Comparison of ENCODE assay signal across 17 mouse cellular contexts in genomic region chr1:178329017-178329416, GRCm38 (mm10).
"Had no signal": no experiment of that assay in that cellular context is flagged by ENCODE, and none has a peak within 500 bp of the region (broad histone marks: within the 10 kb centered on the region; RNA-seq: fewer than 3 reads in every experiment).

No protein-coding gene starts in this region.

- H3K4me3 ChIP-seq: lung, embryonic 15.5 days; midbrain, embryonic 10.5 days; midbrain, embryonic 12.5 days; myocyte; neural tube, embryonic 12.5 days had no signal

- H3K4me2 ChIP-seq: lung, embryonic 15.5 days; midbrain, embryonic 12.5 days; neural tube, embryonic 12.5 days had no signal

- H3K27me3 ChIP-seq: lung, embryonic 15.5 days; midbrain, embryonic 12.5 days; neural tube, embryonic 12.5 days had no signal

- ATAC-seq: lung, postnatal 0 days; midbrain, embryonic 16.5 days had no signal

- DNase-seq: lung, adult 2 months; lung, postnatal 4 days; midbrain, embryonic 14.5 days; right cerebral cortex, postnatal 14 days; right cerebral cortex, postnatal 4 days; spleen, adult 18-20 months; thymus, adult 18-20 months; thymus, postnatal 14 days; thymus, postnatal 36 days had no signal

- H3K27ac ChIP-seq: liver, embryonic 14.5 days; lung, embryonic 15.5 days; midbrain, embryonic 10.5 days; midbrain, embryonic 12.5 days; neural tube, embryonic 12.5 days had no signal

- H3K9ac ChIP-seq: liver, embryonic 14.5 days; lung, embryonic 15.5 days; midbrain, embryonic 12.5 days; neural tube, embryonic 12.5 days had no signal

- H3K9me3 ChIP-seq: lung, embryonic 15.5 days; midbrain, embryonic 10.5 days; midbrain, embryonic 12.5 days; neural tube, embryonic 12.5 days had no signal
